8 mouse cellular contexts compared by ENCODE assay signal in the genomic region with DNA sequence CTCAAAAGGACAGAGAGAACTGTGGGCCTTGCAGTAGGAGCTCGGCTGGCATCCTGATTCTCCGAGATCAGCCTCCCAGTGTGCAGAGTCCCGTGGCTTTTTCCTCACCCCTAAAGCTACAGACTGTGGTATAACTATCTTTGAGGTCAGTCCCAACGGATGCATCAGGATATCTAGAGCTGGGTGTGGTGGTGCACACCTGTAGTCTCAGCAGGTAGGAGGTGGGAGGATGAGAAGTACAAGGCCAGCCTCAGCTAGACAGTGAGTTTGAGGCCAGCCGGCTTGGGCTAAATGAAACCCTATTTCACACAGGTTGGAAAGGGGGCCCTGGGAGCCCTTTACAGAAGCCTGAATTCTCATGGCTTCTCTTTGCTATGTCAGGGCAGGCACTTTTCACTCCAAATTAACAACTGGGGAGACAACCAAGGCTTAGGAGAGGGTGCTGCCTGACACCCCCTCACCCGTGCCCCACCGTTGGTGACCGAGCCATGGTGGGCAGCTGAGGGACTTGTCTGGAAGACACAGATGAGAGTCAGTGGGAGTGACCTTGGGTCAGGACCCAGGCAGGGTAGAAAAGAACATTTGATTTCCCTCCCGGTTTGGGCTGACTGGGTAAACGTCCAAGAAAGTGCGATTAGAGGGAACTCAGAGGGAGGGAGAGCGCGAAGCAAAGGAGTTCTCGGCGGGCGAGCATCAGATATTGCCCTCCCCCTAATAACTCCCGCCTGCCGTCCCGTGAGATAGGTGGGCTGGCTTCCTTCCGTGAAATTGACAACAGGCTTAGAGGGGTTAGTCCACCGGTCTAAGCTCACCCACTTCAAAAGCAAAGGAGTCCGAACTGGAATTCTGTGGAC. TPM values are rescaled to one million over a fixed set of nuclear protein-coding genes. Genes with fewer than 3 reads are reported as not detected.
DNase-seq lines count a peak whose midpoint lies in the region; ATAC-seq and TF ChIP-seq lines count a peak whose summit lies in the region.

A gene (plus strand): TSS at position 642 of the 854 bp plus-strand sequence.

- peak within 1 kb of the TSS; percentile 60 for H3K9ac ChIP-seq in ES-Bruce4 (ENCODE audit: low read depth, poor library complexity, severe bottlenecking)
- H3K9ac ChIP-seq in limb, embryonic 14.5 days (ENCODE audit: low read depth, low read length, severe bottlenecking) = peak within 1 kb of the TSS; percentile 82
- peak within 1 kb of the TSS; percentile 34 for H3K9ac ChIP-seq in neural tube, embryonic 15.5 days (replicated peaks)

- intact Hi-C loops in heart, postnatal 10 days (cut with DNase I) = loop anchor here (2.0 kb wide), 1 partner anchor 36 kb away; a partner anchor contains a TSS

- H3K27ac ChIP-seq in ES-Bruce4 (ENCODE audit: insufficient read depth, low read length) = no peak within 1 kb of the TSS
- H3K27ac ChIP-seq in limb, embryonic 14.5 days (replicated peaks; ENCODE audit: low read depth, low read length) = peak within 1 kb of the TSS; percentile 70
- peak within 1 kb of the TSS; percentile 33; the same call in 1 of the 2 replicates for H3K27ac ChIP-seq in neural tube, embryonic 15.5 days (replicated peaks)

- no peak for TF ChIP-seq EP300 in ES-Bruce4 (IDR thresholded peaks at IDR 0.05; ENCODE audit: insufficient read depth, low read depth, low read length)

- peaks cover 9% of the 10 kb centered on the region for H3K4me1 ChIP-seq in ES-Bruce4 (ENCODE audit: control insufficient read depth, insufficient read depth, low read length)
- peaks cover 32% of the 10 kb centered on the region for H3K4me1 ChIP-seq in limb, embryonic 14.5 days (ENCODE audit: control insufficient read depth, insufficient read depth, low read length)
- H3K4me1 ChIP-seq in neural tube, embryonic 15.5 days = peaks cover 25% of the 10 kb centered on the region

- H3K9me3 ChIP-seq in ES-Bruce4 (replicated peaks; ENCODE audit: control insufficient read depth, insufficient read depth, low read length, poor library complexity, severe bottlenecking) = no peaks in the 10 kb centered on the region
- no peaks in the 10 kb centered on the region for H3K9me3 ChIP-seq in limb, embryonic 14.5 days (ENCODE audit: control insufficient read depth, low read length)
- H3K9me3 ChIP-seq in neural tube, embryonic 15.5 days (replicated peaks) = no peaks in the 10 kb centered on the region

- TF ChIP-seq POLR2A in ES-Bruce4 (IDR thresholded peaks at IDR 0.05; ENCODE audit: insufficient read depth, low read length) = no peak
- no peak for TF ChIP-seq POLR2A in limb, embryonic 14.5 days (IDR thresholded peaks at IDR 0.05; ENCODE audit: borderline replicate concordance, extremely low read depth, insufficient read depth, insufficient read length)

- peak within 1 kb of the TSS; percentile 76 for H3K4me3 ChIP-seq in ES-Bruce4 (ENCODE audit: low read depth, low read length)
- peak within 1 kb of the TSS; percentile 70 for H3K4me3 ChIP-seq in limb, embryonic 14.5 days (replicated peaks; ENCODE audit: low read length)
- peak within 1 kb of the TSS; percentile 39 for H3K4me3 ChIP-seq in neural tube, embryonic 15.5 days (replicated peaks)

- peak within 1 kb of the TSS; percentile 65 for H3K4me2 ChIP-seq in limb, embryonic 14.5 days (replicated peaks; ENCODE audit: low read depth, low read length, severe bottlenecking)
- H3K4me2 ChIP-seq in neural tube, embryonic 15.5 days = peak within 1 kb of the TSS; percentile 62

- TF ChIP-seq CTCF in ES-Bruce4 (IDR thresholded peaks at IDR 0.05; ENCODE audit: low read depth, low read length) = no peak

- no peak for ATAC-seq in erythroid progenitor cell, adult 5-6 weeks (replicated peaks; ENCODE audit: low FRiP score, poor library complexity, severe bottlenecking)
- peak; percentile 42 for ATAC-seq in limb, embryonic 14.5 days (ENCODE audit: low FRiP score, low read depth)
- ATAC-seq in neural tube, embryonic 15.5 days (ENCODE audit: low FRiP score) = no peak

- no peaks in the 10 kb centered on the region for H3K36me3 ChIP-seq in ES-Bruce4 (ENCODE audit: control insufficient read depth, insufficient read depth, low read length, poor library complexity, severe bottlenecking)
- H3K36me3 ChIP-seq in limb, embryonic 14.5 days (ENCODE audit: control insufficient read depth, insufficient read depth, low read length) = no peaks in the 10 kb centered on the region
- no peaks in the 10 kb centered on the region for H3K36me3 ChIP-seq in neural tube, embryonic 15.5 days

- no peaks in the 10 kb centered on the region for H3K27me3 ChIP-seq in ES-Bruce4 (ENCODE audit: control insufficient read depth, insufficient read depth, low read length, poor library complexity, severe bottlenecking)
- H3K27me3 ChIP-seq in limb, embryonic 14.5 days (ENCODE audit: control insufficient read depth, insufficient read depth, low read length) = no peaks in the 10 kb centered on the region
- 0 out of 2 replicates have a peak, but pooled peaks cover 6% of the 10 kb centered on the region for H3K27me3 ChIP-seq in neural tube, embryonic 15.5 days (replicated peaks)

- DNase-seq in kidney, adult 18-20 months = peak; percentile 37
- no peak for DNase-seq in kidney, adult 9 months
- DNase-seq in heart, postnatal 10 days = peak in 1 of 2 experiments; percentile 63
- DNase-seq in limb, embryonic 14.5 days (ENCODE audit: low spot score) = no peak
- DNase-seq in cerebellum, postnatal 25 days = no peak

- 7% methylated on average over 22 of the region's 22 CpGs for WGBS in limb, embryonic 14.5 days
- WGBS in neural tube, embryonic 15.5 days = 6% methylated on average over 22 of the region's 22 CpGs

RNA-seq across cellular contexts. Expression of the gene that starts here (rescaled TPM):
- 13.1 and 19.8 TPM in 2 replicates for polyA plus RNA-seq in ES-Bruce4 (2011; ENCODE audit: insufficient read depth, insufficient read length, low read depth, missing spikeins)
- 8.3 and 11.7 TPM in 2 replicates for total RNA-seq in erythroid progenitor cell, adult 5-6 weeks (2015; ENCODE audit: low replicate concordance)
- total RNA-seq in erythroid progenitor cell, adult 5-6 weeks (2017; ENCODE audit: low replicate concordance) = 2.3 and 20.7 TPM in 2 replicates
- total RNA-seq in heart, postnatal 10 days (2021) = 10 to 100 TPM; 73.7 to 77.8 TPM
- polyA plus RNA-seq in limb, embryonic 14.5 days (2012; rRNA removed) = 88.8 and 106 TPM in 2 replicates
- polyA plus RNA-seq in limb, embryonic 14.5 days (2014; fragmentation: Nextera tagmentation; extraction: Ambion mirVana) = 85.6 and 87.8 TPM in 2 replicates
- polyA plus RNA-seq in neural tube, embryonic 15.5 days (2015; fragmentation: Nextera tagmentation; extraction: Ambion mirVana) = 13.6 and 28.4 TPM in 2 replicates
